Mouse (Mus musculus) erythroblast, embryonic 14.5 days (primary cell): ENCODE results near the gene Gm48551.

Experiments used
- GATA1 ChIP-seq: IDR thresholded peaks from 2 replicates; pipeline ENCODE4 v1.6.1; 2012; ENCODE audit warnings: low read length, inconsistent platforms, mixed read lengths
- TAL1 ChIP-seq: IDR thresholded peaks from 3 replicates; pipeline ENCODE4 v1.6.1; 2012; ENCODE audit warnings: low read length, inconsistent platforms, mixed read lengths

DNA sequence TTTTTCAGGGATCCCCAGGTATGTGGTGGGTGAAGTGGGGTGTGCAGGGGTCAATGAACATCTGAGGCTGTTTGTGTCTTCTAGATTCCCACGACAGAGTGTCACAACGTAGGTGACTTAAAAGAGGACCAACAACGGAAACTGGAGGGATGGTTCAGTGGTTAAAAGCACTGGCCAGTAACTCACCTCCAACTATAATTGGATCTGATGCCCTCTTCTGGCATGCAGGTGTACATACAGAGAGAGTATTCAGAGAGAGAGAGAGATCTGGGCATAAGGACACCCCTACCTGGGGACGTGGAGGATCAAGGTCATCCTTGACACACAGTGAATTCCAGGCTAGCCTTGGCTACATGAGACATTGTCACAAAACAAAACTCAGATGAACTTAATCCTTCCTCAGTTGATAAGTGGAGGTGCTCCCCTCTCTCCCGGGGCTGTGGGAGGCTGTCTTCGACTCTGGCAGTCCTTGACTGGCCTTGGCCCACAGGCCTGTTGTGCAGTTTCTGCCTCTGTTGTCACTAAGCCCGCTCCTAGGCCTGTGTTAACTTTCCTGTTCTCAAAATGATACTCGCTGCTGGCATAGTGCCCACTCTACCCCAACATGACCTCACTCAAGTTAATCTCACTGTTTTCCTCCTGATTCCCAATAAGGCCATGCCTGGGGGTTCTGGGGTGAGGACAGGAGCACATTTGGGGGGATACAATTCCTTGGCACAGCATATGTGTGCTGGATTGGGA is 39.7 kb upstream of the Gm48551 start:
- TF ChIP-seq TAL1: no peak
- no peak for TF ChIP-seq GATA1
